Mouse (Mus musculus): ENCODE data around the gene Ubash3b. TPM values are rescaled to one million over a fixed set of nuclear protein-coding genes. Genes with fewer than 3 reads are reported as not detected.

The Ubash3b gene
- polyA plus RNA-seq, 1 experiment: 1.6 TPM

GRCm38 (mm10) chr9:41080877-41081276 lies 80.6 kb downstream of the Ubash3b start:
- 76% methylated on average over 5 of the region's 5 CpGs for WGBS
- H3K4me1 ChIP-seq (ENCODE audit: control insufficient read depth, insufficient read depth, insufficient read length, low read length): peaks cover 4% of the 10 kb centered on the region; the same call in 1 of the 2 replicates
- H3K27ac ChIP-seq (ENCODE audit: insufficient read depth, low read depth, low read length): no peak overlapping the region
- H3K36me3 ChIP-seq (ENCODE audit: control insufficient read depth, insufficient read depth, low read length): no peaks in the 10 kb centered on the region
- H3K27me3 ChIP-seq (ENCODE audit: control insufficient read depth, insufficient read depth, low read length): no peaks in the 10 kb centered on the region
- TF ChIP-seq POLR2A (IDR thresholded peaks at IDR 0.05; ENCODE audit: low read depth, low read length): no peak
- H3K4me3 ChIP-seq (ENCODE audit: low read depth, low read length): no peak overlapping the region

GRCm38 (mm10) chr9:41079428-41080155 lies 81.9 kb downstream of the Ubash3b start:
- H3K4me1 ChIP-seq (ENCODE audit: control insufficient read depth, insufficient read depth, insufficient read length, low read length): peaks cover 3% of the 10 kb centered on the region; the same call in 1 of the 2 replicates
- no peaks in the 10 kb centered on the region for H3K36me3 ChIP-seq (ENCODE audit: control insufficient read depth, insufficient read depth, low read length)
- 58% methylated on average over 14 of the region's 14 CpGs for WGBS
- H3K27me3 ChIP-seq (ENCODE audit: control insufficient read depth, insufficient read depth, low read length): no peaks in the 10 kb centered on the region
- no peak for TF ChIP-seq POLR2A (IDR thresholded peaks at IDR 0.05; ENCODE audit: low read depth, low read length)
- TF ChIP-seq CTCF (IDR thresholded peaks at IDR 0.05; ENCODE audit: extremely low read depth, insufficient read length, insufficient replicate concordance, low read depth, low read length): no peak
- no peak overlapping the region for H3K4me3 ChIP-seq (ENCODE audit: low read depth, low read length)
- no peak overlapping the region for H3K27ac ChIP-seq (ENCODE audit: insufficient read depth, low read depth, low read length)

- 79% methylated on average over 4 of the region's 4 CpGs for WGBS
- Histone ChIP-seq H3K4me1 (ENCODE audit: control insufficient read depth, insufficient read depth, insufficient read length, low read length) (no peaks in the 10 kb centered on the region), H3K4me3 (ENCODE audit: low read depth, low read length) (no peak overlapping the region), H3K36me3 (ENCODE audit: control insufficient read depth, insufficient read depth, low read length) (no peaks in the 10 kb centered on the region), H3K27me3 (ENCODE audit: control insufficient read depth, insufficient read depth, low read length) (no peaks in the 10 kb centered on the region), H3K27ac (ENCODE audit: insufficient read depth, low read depth, low read length) (no peak overlapping the region)
- TF ChIP-seq POLR2A (IDR thresholded peaks at IDR 0.05; ENCODE audit: low read depth, low read length) (no peak), CTCF (IDR thresholded peaks at IDR 0.05; ENCODE audit: extremely low read depth, insufficient read length, insufficient replicate concordance, low read depth, low read length) (no peak)
These were observed 83.3 kb downstream of the Ubash3b start for GRCm38 (mm10) chr9:41078198-41078597.

GRCm38 (mm10) chr9:41076150-41076549 lies 85.3 kb downstream of the Ubash3b start:
- TF ChIP-seq CTCF (IDR thresholded peaks at IDR 0.05; ENCODE audit: extremely low read depth, insufficient read length, insufficient replicate concordance, low read depth, low read length) (no peak), POLR2A (IDR thresholded peaks at IDR 0.05; ENCODE audit: low read depth, low read length) (no peak)

GRCm38 (mm10) chr9:41075528-41075927 lies 86.0 kb downstream of the Ubash3b start:
- no peaks in the 10 kb centered on the region for H3K36me3 ChIP-seq (ENCODE audit: control insufficient read depth, insufficient read depth, low read length)
- H3K27ac ChIP-seq (ENCODE audit: insufficient read depth, low read depth, low read length): no peak overlapping the region
- WGBS: 83% methylated on average over 5 of the region's 5 CpGs
- H3K27me3 ChIP-seq (ENCODE audit: control insufficient read depth, insufficient read depth, low read length): no peaks in the 10 kb centered on the region
- no peak overlapping the region for H3K4me3 ChIP-seq (ENCODE audit: low read depth, low read length)
- H3K4me1 ChIP-seq (ENCODE audit: control insufficient read depth, insufficient read depth, insufficient read length, low read length): no peaks in the 10 kb centered on the region
- no peak for TF ChIP-seq CTCF (IDR thresholded peaks at IDR 0.05; ENCODE audit: extremely low read depth, insufficient read length, insufficient replicate concordance, low read depth, low read length)
- TF ChIP-seq POLR2A (IDR thresholded peaks at IDR 0.05; ENCODE audit: low read depth, low read length): no peak

More at GRCm38 (mm10) chr9:41076150-41076549, 85.3 kb downstream of the Ubash3b start:
- Histone ChIP-seq H3K27ac (ENCODE audit: insufficient read depth, low read depth, low read length) (no peak overlapping the region), H3K4me1 (ENCODE audit: control insufficient read depth, insufficient read depth, insufficient read length, low read length) (no peaks in the 10 kb centered on the region), H3K36me3 (ENCODE audit: control insufficient read depth, insufficient read depth, low read length) (no peaks in the 10 kb centered on the region), H3K27me3 (ENCODE audit: control insufficient read depth, insufficient read depth, low read length) (no peaks in the 10 kb centered on the region), H3K4me3 (ENCODE audit: low read depth, low read length) (no peak overlapping the region)
- 43% methylated on average over 4 of the region's 4 CpGs for WGBS

- Histone ChIP-seq H3K4me1 (ENCODE audit: control insufficient read depth, insufficient read depth, insufficient read length, low read length) (peaks cover 2% of the 10 kb centered on the region; the same call in 1 of the 2 replicates), H3K36me3 (ENCODE audit: control insufficient read depth, insufficient read depth, low read length) (no peaks in the 10 kb centered on the region), H3K27me3 (ENCODE audit: control insufficient read depth, insufficient read depth, low read length) (no peaks in the 10 kb centered on the region), H3K4me3 (ENCODE audit: low read depth, low read length) (peak overlapping the region; percentile 14; the same call in 1 of the 2 replicates), H3K27ac (ENCODE audit: insufficient read depth, low read depth, low read length) (peak overlapping the region; percentile 66)
- 75% methylated on average over 19 of the region's 19 CpGs for WGBS
- TF ChIP-seq CTCF (IDR thresholded peaks at IDR 0.05; ENCODE audit: extremely low read depth, insufficient read length, insufficient replicate concordance, low read depth, low read length) (no peak), POLR2A (IDR thresholded peaks at IDR 0.05; ENCODE audit: low read depth, low read length) (no peak)
These were observed 88.1 kb downstream of the Ubash3b start for GRCm38 (mm10) chr9:41073196-41074009.

- TF ChIP-seq POLR2A (IDR thresholded peaks at IDR 0.05; ENCODE audit: low read depth, low read length) (no peak), CTCF (IDR thresholded peaks at IDR 0.05; ENCODE audit: extremely low read depth, insufficient read length, insufficient replicate concordance, low read depth, low read length) (no peak)
- H3K27ac ChIP-seq (ENCODE audit: insufficient read depth, low read depth, low read length): peak overlapping the region; percentile 66; the same call in 1 of the 2 replicates
- H3K4me3 ChIP-seq (ENCODE audit: low read depth, low read length): no peak overlapping the region
- 46% methylated on average over 6 of the region's 6 CpGs for WGBS
- no peaks in the 10 kb centered on the region for H3K27me3 ChIP-seq (ENCODE audit: control insufficient read depth, insufficient read depth, low read length)
- H3K36me3 ChIP-seq (ENCODE audit: control insufficient read depth, insufficient read depth, low read length): no peaks in the 10 kb centered on the region
- peaks cover 2% of the 10 kb centered on the region; the same call in 1 of the 2 replicates for H3K4me1 ChIP-seq (ENCODE audit: control insufficient read depth, insufficient read depth, insufficient read length, low read length)
These were observed 88.7 kb downstream of the Ubash3b start for GRCm38 (mm10) chr9:41072786-41073185.
